Mouse (Mus musculus): ENCODE results near the gene 1110032A03Rik. TPM values are rescaled to one million over a fixed set of nuclear protein-coding genes. Genes with fewer than 3 reads are reported as not detected.
A peak's percentile ranks its signal among the peaks of the same experiment; 100 is the strongest.

1110032A03Rik gene
- total RNA-seq, 2 experiments from 2014 or later: 34.7 to 38.3 TPM

GRCm38 (mm10) chr9:50746214-50746677 lies 29.1 kb downstream of the 1110032A03Rik start, which contains the start of gene 2310030G06Rik:
2310030G06Rik (minus strand) TSS chr9:50746536.
- no peak for DNase-seq (ENCODE audit: extremely low spot score in 1 of 2, low spot score in 2 of 2)
- Histone ChIP-seq H3K27ac (0 out of 2 replicates have a peak within 1 kb of the TSS, but pooled peaks have one; percentile 1), H3K4me3 (peak within 1 kb of the TSS; percentile 38)
- intact Hi-C loops (cut with DNase I): no loop called here
- TF ChIP-seq CTCF (IDR thresholded peaks at IDR 0.05): peak; percentile 3; the same call in 1 of the 2 replicates

- intact Hi-C loops (cut with DNase I): no loop called here
- DNase-seq (ENCODE audit: extremely low spot score in 1 of 2, low spot score in 2 of 2): no peak
- 0 out of 2 replicates have a peak overlapping the region, but pooled peaks have one; percentile 1 for H3K27ac ChIP-seq
- TF ChIP-seq CTCF (IDR thresholded peaks at IDR 0.05): no peak
- H3K4me3 ChIP-seq: peak overlapping the region; percentile 38
Observed at GRCm38 (mm10) chr9:50745806-50746205, 29.5 kb downstream of the 1110032A03Rik start.

GRCm38 (mm10) chr9:50742744-50743143 lies 32.6 kb downstream of the 1110032A03Rik start:
- DNase-seq (ENCODE audit: extremely low spot score in 1 of 2, low spot score in 2 of 2): no peak
- H3K27ac ChIP-seq: no peak overlapping the region
- no peak for TF ChIP-seq CTCF (IDR thresholded peaks at IDR 0.05)
- H3K4me3 ChIP-seq: no peak overlapping the region
- intact Hi-C loops (cut with DNase I): no loop called here

GRCm38 (mm10) chr9:50742261-50742660 lies 33.1 kb downstream of the 1110032A03Rik start:
- intact Hi-C loops (cut with DNase I): no loop called here
- no peak for DNase-seq (ENCODE audit: extremely low spot score in 1 of 2, low spot score in 2 of 2)

GRCm38 (mm10) chr9:50740867-50741784 lies 34.2 kb downstream of the 1110032A03Rik start:
- no peak for TF ChIP-seq CTCF (IDR thresholded peaks at IDR 0.05)
- intact Hi-C loops (cut with DNase I): no loop called here
- DNase-seq (ENCODE audit: extremely low spot score in 1 of 2, low spot score in 2 of 2): no peak
- H3K4me3 ChIP-seq: no peak overlapping the region
- no peak overlapping the region for H3K27ac ChIP-seq

More at GRCm38 (mm10) chr9:50742261-50742660, 33.1 kb downstream of the 1110032A03Rik start:
- Histone ChIP-seq H3K27ac (no peak overlapping the region), H3K4me3 (no peak overlapping the region)
- no peak for TF ChIP-seq CTCF (IDR thresholded peaks at IDR 0.05)

GRCm38 (mm10) chr9:50738914-50739870 lies 36.1 kb downstream of the 1110032A03Rik start, which contains the start of gene Dixdc1:
Dixdc1 (minus strand) TSS chr9:50739517.
- no peak for TF ChIP-seq CTCF (IDR thresholded peaks at IDR 0.05)
- peak within 1 kb of the TSS; percentile 49 for H3K4me3 ChIP-seq
- peak; percentile 87 to 91 for DNase-seq (ENCODE audit: extremely low spot score in 1 of 2, low spot score in 2 of 2)
- intact Hi-C loops (cut with DNase I): no loop called here
- H3K27ac ChIP-seq: no peak within 1 kb of the TSS

- TF ChIP-seq CTCF (IDR thresholded peaks at IDR 0.05): peak; percentile 83
- no peak overlapping the region for H3K27ac ChIP-seq
- DNase-seq (ENCODE audit: extremely low spot score in 1 of 2, low spot score in 2 of 2): peak; percentile 43 to 46
- H3K4me3 ChIP-seq: no peak overlapping the region
- intact Hi-C loops (cut with DNase I): loop anchor here (2.0 kb wide), 2 partner anchors 26 to 36 kb away; no protein-coding TSS in a partner anchor
Observed at GRCm38 (mm10) chr9:50734989-50735388, 40.3 kb downstream of the 1110032A03Rik start.

- no peak for TF ChIP-seq CTCF (IDR thresholded peaks at IDR 0.05)
- Histone ChIP-seq H3K4me3 (no peak overlapping the region), H3K27ac (no peak overlapping the region)
- intact Hi-C loops (cut with DNase I): no loop called here
- DNase-seq (ENCODE audit: extremely low spot score in 1 of 2, low spot score in 2 of 2): no peak
Observed at GRCm38 (mm10) chr9:50732560-50732959, 42.8 kb downstream of the 1110032A03Rik start.

- TF ChIP-seq CTCF (IDR thresholded peaks at IDR 0.05): no peak
- Histone ChIP-seq H3K4me3 (no peak overlapping the region), H3K27ac (no peak overlapping the region)
- intact Hi-C loops (cut with DNase I): loop anchor here (5.0 kb wide), 1 partner anchor 38 kb away; the partner anchor contains the start of gene Fdxacb1
- no peak for DNase-seq (ENCODE audit: extremely low spot score in 1 of 2, low spot score in 2 of 2)
Observed at GRCm38 (mm10) chr9:50729600-50729999, 45.7 kb downstream of the 1110032A03Rik start.

GRCm38 (mm10) chr9:50727925-50728651 lies 47.2 kb downstream of the 1110032A03Rik start:
- DNase-seq (ENCODE audit: extremely low spot score in 1 of 2, low spot score in 2 of 2): peak; percentile 83 to 88
- Histone ChIP-seq H3K4me3 (peak overlapping the region; percentile 56), H3K27ac (peak overlapping the region; percentile 84)
- peak; percentile 4 for TF ChIP-seq CTCF (IDR thresholded peaks at IDR 0.05)
- intact Hi-C loops (cut with DNase I): loop anchor here (2.0 to 5.0 kb wide), 2 partner anchors 29 to 39 kb away; partner anchors contain the start of gene Fdxacb1
